Mouse (Mus musculus) WW6 (cell line): ENCODE results near the gene Olfr316.

Experiments used
- DNase-seq: peaks from one replicate; pipeline ENCODE4 v3.0.0-alpha.2; 2013; ENCODE audit warnings: low read depth, low spot score

Olfr316 gene

GRCm38 (mm10) chr11:58804393-58804792 is 51.9 kb downstream of the Olfr316 start:
- DNase-seq = no peak
